Mouse (Mus musculus): Measurements from ENCODE around the gene Elf2.

DNA sequence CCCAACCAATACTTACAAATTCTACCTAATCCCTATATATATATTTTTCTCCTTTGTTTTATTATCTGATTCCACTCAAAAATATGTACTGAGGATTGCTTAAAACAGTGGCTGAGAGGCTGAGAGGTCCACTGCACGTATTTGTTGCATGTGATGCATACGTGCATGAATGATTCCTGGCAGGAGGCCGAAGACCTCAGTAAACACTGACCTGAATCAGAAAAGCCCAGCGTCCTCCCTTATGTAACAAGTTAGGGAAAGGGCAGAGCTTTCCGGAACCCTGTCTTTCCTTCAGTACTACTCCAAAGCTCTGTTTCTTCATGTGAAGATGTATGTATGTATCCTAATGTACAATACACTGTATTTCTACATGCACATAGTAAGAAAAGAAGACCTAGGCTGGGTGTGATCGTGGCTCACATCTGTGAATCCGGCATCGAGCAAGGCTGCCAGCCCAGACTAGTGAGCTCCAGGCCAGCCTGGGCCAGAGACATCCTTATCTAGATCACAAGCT lies 47.5 kb upstream of the Elf2 start:
- TF ChIP-seq CTCF (IDR thresholded peaks at IDR 0.05; ENCODE audit: borderline replicate concordance, control insufficient read depth, extremely low read depth, insufficient read depth, low read length, poor library complexity): no peak
- TF ChIP-seq POLR2A (IDR thresholded peaks at IDR 0.05; ENCODE audit: control insufficient read depth, extremely low read depth, insufficient read depth, low read length, poor library complexity): no peak

Measured in thymus, adult 2 months (tissue).